Mouse (Mus musculus): ENCODE data around the gene Atm. TPM values are rescaled to one million over a fixed set of nuclear protein-coding genes. Genes with fewer than 3 reads are reported as not detected.

Gene Atm
- total and polyA plus RNA-seq, 3 experiments, result 19.0 to 33.6 (median 22.8) TPM

DNA sequence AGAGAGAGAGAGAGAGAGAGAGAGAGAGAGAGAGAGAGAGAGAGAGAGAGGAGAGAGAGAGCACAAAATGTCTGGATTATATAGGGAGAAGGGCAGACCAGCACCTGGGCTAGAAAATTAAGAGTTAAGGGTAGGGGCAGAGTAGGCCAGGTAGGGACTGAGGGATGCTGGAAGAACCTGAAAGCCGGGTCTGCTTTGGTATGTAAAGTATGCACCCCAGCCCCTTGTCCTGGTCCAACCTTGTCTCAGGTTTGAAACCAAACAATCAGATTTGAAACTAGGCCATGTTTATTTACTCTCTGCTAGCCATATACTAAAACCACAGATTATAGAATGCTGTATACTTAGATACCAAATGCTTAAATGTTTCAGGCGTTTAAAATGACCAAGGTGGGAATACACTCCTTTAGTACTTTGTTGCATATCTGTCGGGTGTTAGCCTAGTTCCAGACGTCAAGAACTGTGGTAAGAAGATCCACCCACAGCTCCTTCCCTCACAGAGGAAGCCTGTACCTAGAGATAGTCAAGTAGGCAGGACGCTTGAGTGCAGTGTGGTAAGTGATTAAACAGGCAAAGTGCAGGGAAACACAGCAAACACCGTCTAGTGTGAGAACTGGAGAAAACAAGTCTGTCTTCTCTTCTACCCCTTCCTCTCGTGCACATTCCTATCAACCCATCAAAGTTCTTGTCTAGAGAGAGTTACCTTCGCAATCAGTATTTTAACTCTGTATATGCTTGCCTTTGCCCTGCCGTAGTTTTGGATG is 114.2 kb downstream of the Atm start:
- in situ Hi-C loops (cut with MboI; ENCODE audit: low pct_ligation_motif_present, low pct_unique_long_range_greater_than_20kb, low sequenced_read_pairs) (no loop called here), dilution Hi-C loops (cut with MboI; ENCODE audit: extremely low pct_ligation_motif_present, extremely low pct_unique_long_range_greater_than_20kb, low sequenced_read_pairs) (no loop called here)
- H3K9me3 ChIP-seq (replicated peaks; ENCODE audit: low read length), result peaks cover 2% of the 10 kb centered on the region
- no peak overlapping the region for H3K9ac ChIP-seq (ENCODE audit: insufficient read depth, low read depth)
- DNase-seq (ENCODE audit: extremely low read depth), result no peak
- H3K4me2 ChIP-seq (ENCODE audit: insufficient read depth, low read depth, poor library complexity, severe bottlenecking), result no peak overlapping the region
- H3K36me3 ChIP-seq (replicated peaks in 1 of 2; ENCODE audit: control insufficient read depth in 1 of 2, insufficient read depth in 1 of 2, low read length in 1 of 2), result no peaks in the 10 kb centered on the region
- no peak for TF ChIP-seq KAT2A (IDR thresholded peaks at IDR 0.05; ENCODE audit: insufficient replicate concordance, low read length)
- TF ChIP-seq SMC3 (IDR thresholded peaks at IDR 0.05; ENCODE audit: low read depth, low read length), result no peak
- no peak for TF ChIP-seq CHD1 (IDR thresholded peaks at IDR 0.05; ENCODE audit: low read depth, low read length)
- no peak for TF ChIP-seq MAFK (IDR thresholded peaks at IDR 0.05; ENCODE audit: insufficient replicate concordance, low read length)
- TF ChIP-seq E2F4 (IDR thresholded peaks at IDR 0.05; ENCODE audit: insufficient replicate concordance, low read depth, low read length), result no peak
- no peak for TF ChIP-seq PAX5 (IDR thresholded peaks at IDR 0.05; ENCODE audit: low read length)
- no peak for TF ChIP-seq EP300 (IDR thresholded peaks at IDR 0.05; ENCODE audit: low read length)
- TF ChIP-seq ZC3H11A (IDR thresholded peaks at IDR 0.05; ENCODE audit: low read depth, low read length), result no peak
- no peak for TF ChIP-seq HCFC1 (IDR thresholded peaks at IDR 0.05; ENCODE audit: low read depth, low read length)
- TF ChIP-seq JUND (conservative IDR thresholded peaks at IDR 0.05; ENCODE audit: low read depth, low read length), result no peak
- no peaks in the 10 kb centered on the region for H3K79me2 ChIP-seq (replicated peaks; ENCODE audit: control insufficient read depth, extremely low read depth, insufficient read depth, poor library complexity, severe bottlenecking)
- no peak overlapping the region for H3K27ac ChIP-seq (ENCODE audit: insufficient read depth, low read depth)
- H3K4me1 ChIP-seq (ENCODE audit: control insufficient read depth in 1 of 2, insufficient read depth in 2 of 2), result no peaks in the 10 kb centered on the region
- H3K27me3 ChIP-seq (replicated peaks), result no peaks in the 10 kb centered on the region
- H3K4me3 ChIP-seq (replicated peaks in 1 of 3; ENCODE audit: low read depth in 2 of 3, low read length in 2 of 3, poor library complexity in 1 of 3), result no peak overlapping the region

DNA sequence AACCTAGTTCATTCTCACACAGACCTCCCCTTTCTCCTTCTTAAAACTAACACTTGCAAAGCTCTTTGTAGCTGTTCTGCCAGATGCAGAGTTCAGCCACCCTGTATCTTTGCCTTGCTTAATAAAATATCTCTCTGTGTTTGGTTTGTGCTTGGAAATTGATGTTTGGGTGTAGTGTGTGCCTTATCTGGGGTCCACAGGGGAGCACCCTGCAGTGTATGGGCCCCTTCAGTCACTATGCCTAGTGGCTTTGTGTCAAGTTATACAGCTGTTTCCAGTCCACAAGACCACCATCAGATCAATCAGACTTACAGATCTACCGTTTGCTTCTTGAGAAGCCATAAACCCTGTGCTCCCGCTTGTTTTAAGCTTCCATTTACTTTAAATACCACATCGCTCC is 127.1 kb downstream of the Atm start:
- Histone ChIP-seq H3K4me1 (ENCODE audit: control insufficient read depth in 1 of 2, insufficient read depth in 2 of 2) (peaks cover 0 to 4% of the 10 kb centered on the region in 2 experiments; a peak in 2 of 4 replicates), H3K36me3 (replicated peaks in 1 of 2; ENCODE audit: control insufficient read depth in 1 of 2, insufficient read depth in 1 of 2, low read length in 1 of 2) (no peaks in the 10 kb centered on the region), H3K27me3 (replicated peaks) (no peaks in the 10 kb centered on the region), H3K79me2 (replicated peaks; ENCODE audit: control insufficient read depth, extremely low read depth, insufficient read depth, poor library complexity, severe bottlenecking) (no peaks in the 10 kb centered on the region), H3K9ac (ENCODE audit: insufficient read depth, low read depth) (no peak overlapping the region), H3K27ac (ENCODE audit: insufficient read depth, low read depth) (no peak overlapping the region), H3K4me3 (replicated peaks in 1 of 3; ENCODE audit: low read depth in 2 of 3, low read length in 2 of 3, poor library complexity in 1 of 3) (no peak overlapping the region), H3K9me3 (replicated peaks; ENCODE audit: low read length) (no peaks in the 10 kb centered on the region), H3K4me2 (ENCODE audit: insufficient read depth, low read depth, poor library complexity, severe bottlenecking) (no peak overlapping the region)
- TF ChIP-seq MAZ (IDR thresholded peaks at IDR 0.05; ENCODE audit: low read depth, low read length) (no peak), ZNF384 (IDR thresholded peaks at IDR 0.05; ENCODE audit: low read depth, low read length) (no peak), IRF4 (IDR thresholded peaks at IDR 0.05; ENCODE audit: low read depth, low read length) (no peak), USF2 (conservative IDR thresholded peaks at IDR 0.05; ENCODE audit: low read depth, low read length) (no peak)
- dilution Hi-C loops (cut with MboI; ENCODE audit: extremely low pct_ligation_motif_present, extremely low pct_unique_long_range_greater_than_20kb, low sequenced_read_pairs) (no loop called here), in situ Hi-C loops (cut with MboI; ENCODE audit: low pct_ligation_motif_present, low pct_unique_long_range_greater_than_20kb, low sequenced_read_pairs) (no loop called here)
- DNase-seq (ENCODE audit: extremely low read depth), result no peak

Data from CH12.LX (cell line).